Mouse (Mus musculus) small intestine, adult 2 months (tissue): ENCODE measurements at regions not wholly inside any gene's neighbourhood (a gene's known extent, or its start where the extent isn't known, plus 50 kb on each side); places are given as distances from the start of the nearest gene placed in this dataset.

ENCODE experiments used
- H3K27ac ChIP-seq: fragments of 200-500 bp; 2 replicates; pipeline ENCODE4 v1.5.1; 2012; ENCODE audit warnings: low read depth, low read length, control low read depth, inconsistent platforms; ENCODE audit not compliant: insufficient read depth
- H3K27me3 ChIP-seq: fragments of 200-500 bp; 2 replicates; pipeline ENCODE4 v1.6.1; 2012; ENCODE audit warnings: mild to moderate bottlenecking, moderate library complexity, low read length, inconsistent platforms; ENCODE audit not compliant: control insufficient read depth, insufficient read depth
- H3K36me3 ChIP-seq: fragments of 200-500 bp; 2 replicates; pipeline ENCODE4 v1.6.1; 2012; ENCODE audit warnings: mild to moderate bottlenecking, low read length, control low read depth, inconsistent platforms; ENCODE audit not compliant: control insufficient read depth, insufficient read depth
- H3K4me1 ChIP-seq: fragments of 200-500 bp; 2 replicates; pipeline ENCODE4 v1.6.1; 2012; ENCODE audit warnings: low read length, inconsistent platforms, mixed read lengths; ENCODE audit not compliant: control insufficient read depth, insufficient read depth, insufficient read length
- H3K4me3 ChIP-seq: fragments of 200-500 bp; 2 replicates; pipeline ENCODE4 v1.5.1; 2012; ENCODE audit warnings: low read depth, mild to moderate bottlenecking, control low read depth, inconsistent platforms, low read length, moderate library complexity
- CTCF ChIP-seq: fragments of 200-500 bp; IDR thresholded peaks from 2 replicates; pipeline ENCODE4 v1.5.1; 2012; ENCODE audit warnings: low read depth, mild to moderate bottlenecking, control low read depth, inconsistent platforms, low read length, moderate library complexity, mixed read lengths; ENCODE audit not compliant: insufficient replicate concordance, insufficient read length; ENCODE audit errors: extremely low read depth
- POLR2A ChIP-seq: fragments of 200-500 bp; IDR thresholded peaks from 2 replicates; pipeline ENCODE4 v1.6.1; 2012; ENCODE audit warnings: low read depth, mild to moderate bottlenecking, control low read depth, inconsistent platforms, low read length, moderate library complexity
- WGBS: fragments of 180-500 bp; shearing (Covaris S2); methylation state at CpG from one replicate; pipeline ENCODE4 v1.1.7; 2018; 5-methylcytosine and 5-hydroxymethylcytosine counted together

GRCm38 (mm10) chr7:115033987-115034386 lies 290.5 kb downstream of the Insc start:
- Histone ChIP-seq H3K36me3 (no peaks in the 10 kb centered on the region), H3K27me3 (no peaks in the 10 kb centered on the region), H3K27ac (no peak overlapping the region), H3K4me1 (no peaks in the 10 kb centered on the region), H3K4me3 (no peak overlapping the region)
- WGBS: 56% methylated on average over 4 of the region's 4 CpGs
- TF ChIP-seq POLR2A: no peak
- TF ChIP-seq CTCF: no peak

- Histone ChIP-seq H3K4me3 (no peak overlapping the region), H3K36me3 (no peaks in the 10 kb centered on the region), H3K4me1 (no peaks in the 10 kb centered on the region), H3K27me3 (no peaks in the 10 kb centered on the region), H3K27ac (no peak overlapping the region)
- no peak for TF ChIP-seq CTCF
- TF ChIP-seq POLR2A: no peak
Observed at GRCm38 (mm10) chr7:115055527-115055926, 312.0 kb downstream of the Insc start.

- Histone ChIP-seq H3K36me3 (no peaks in the 10 kb centered on the region), H3K4me3 (no peak overlapping the region), H3K27ac (no peak overlapping the region), H3K27me3 (no peaks in the 10 kb centered on the region), H3K4me1 (no peaks in the 10 kb centered on the region)
- WGBS: 57% methylated on average over 3 of the region's 3 CpGs
- TF ChIP-seq CTCF: no peak
- TF ChIP-seq POLR2A: no peak
Observed at GRCm38 (mm10) chr7:115056992-115057645, 313.6 kb downstream of the Insc start.

- WGBS: 13% methylated on average over 3 of the region's 3 CpGs
- no peaks in the 10 kb centered on the region for H3K36me3 ChIP-seq
- no peak for TF ChIP-seq CTCF
- TF ChIP-seq POLR2A: no peak
- no peak overlapping the region for H3K4me3 ChIP-seq
- no peaks in the 10 kb centered on the region for H3K27me3 ChIP-seq
- no peaks in the 10 kb centered on the region for H3K4me1 ChIP-seq
- H3K27ac ChIP-seq: no peak overlapping the region
Observed at GRCm38 (mm10) chr7:115057736-115058135, 314.2 kb downstream of the Insc start.

- H3K4me3 ChIP-seq: no peak overlapping the region
- no peak overlapping the region for H3K27ac ChIP-seq
- H3K4me1 ChIP-seq: no peaks in the 10 kb centered on the region
- WGBS: 68% methylated on average over 5 of the region's 5 CpGs
- no peak for TF ChIP-seq CTCF
- no peak for TF ChIP-seq POLR2A
- no peaks in the 10 kb centered on the region for H3K27me3 ChIP-seq
- no peaks in the 10 kb centered on the region for H3K36me3 ChIP-seq
Observed at GRCm38 (mm10) chr7:115060171-115060570, 316.7 kb downstream of the Insc start.

DNA sequence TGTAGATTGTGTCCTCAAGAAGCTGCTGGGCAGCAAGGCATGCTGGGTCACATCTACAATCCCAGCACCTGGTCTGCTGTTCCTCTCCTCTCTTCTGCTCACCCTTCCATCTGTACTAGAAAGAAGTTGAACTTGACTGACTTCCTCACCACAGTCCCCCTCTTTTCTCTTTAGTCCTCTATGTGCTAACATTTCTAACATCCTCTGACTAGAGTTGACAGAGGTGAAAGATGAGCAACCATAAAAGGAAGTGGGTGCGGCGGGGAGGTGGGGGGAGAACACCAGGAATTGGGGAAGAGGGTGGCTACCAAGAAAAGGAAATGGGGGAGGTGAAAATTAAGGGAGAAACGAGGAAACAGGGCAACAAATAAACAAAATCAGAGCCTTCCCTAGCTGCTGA lies 319.3 kb downstream of the Insc start:
- 41% methylated on average over 3 of the region's 3 CpGs for WGBS

GRCm38 (mm10) chr7:115067641-115068040 lies 324.1 kb downstream of the Insc start:
- Histone ChIP-seq H3K4me1 (no peaks in the 10 kb centered on the region), H3K27me3 (no peaks in the 10 kb centered on the region; the same call in 1 of the 2 replicates), H3K27ac (no peak overlapping the region), H3K4me3 (no peak overlapping the region), H3K36me3 (no peaks in the 10 kb centered on the region)
- 69% methylated on average over 2 of the region's 2 CpGs for WGBS
- no peak for TF ChIP-seq CTCF
- TF ChIP-seq POLR2A: no peak

More for the DNA sequence above, 319.3 kb downstream of the Insc start:
- H3K27me3 ChIP-seq: no peaks in the 10 kb centered on the region
- H3K36me3 ChIP-seq: no peaks in the 10 kb centered on the region
- no peaks in the 10 kb centered on the region for H3K4me1 ChIP-seq
- no peak overlapping the region for H3K4me3 ChIP-seq
- TF ChIP-seq CTCF: no peak
- TF ChIP-seq POLR2A: no peak
- H3K27ac ChIP-seq: no peak overlapping the region

- H3K36me3 ChIP-seq: no peaks in the 10 kb centered on the region
- no peak for TF ChIP-seq CTCF
- TF ChIP-seq POLR2A: no peak
- WGBS: 53% methylated on average over 2 of the region's 2 CpGs
- no peak overlapping the region for H3K27ac ChIP-seq
- no peaks in the 10 kb centered on the region; the same call in 1 of the 2 replicates for H3K27me3 ChIP-seq
- H3K4me3 ChIP-seq: no peak overlapping the region
- no peaks in the 10 kb centered on the region for H3K4me1 ChIP-seq
Observed at GRCm38 (mm10) chr7:115073406-115073805, 329.9 kb downstream of the Insc start.
